Mouse (Mus musculus) limb, embryonic 10.5 days (tissue): ENCODE results near the gene Gm49383. TPM values are rescaled to one million over a fixed set of nuclear protein-coding genes. Genes with fewer than 3 reads are reported as not detected.

Source experiments
- DNase-seq: peaks from one replicate; pipeline ENCODE4 v3.0.0-alpha.2; 2017; ENCODE audit warnings: low spot score
- H3K27ac ChIP-seq: fragments of 300-500 bp; sonication (generic); 2 replicates; pipeline ENCODE4 v1.5.1; 2016; ENCODE audit warnings: mild to moderate bottlenecking
- H3K27me3 ChIP-seq: fragments of 300-500 bp; sonication (generic); 2 replicates; pipeline ENCODE4 v1.6.1; 2016; ENCODE audit warnings: low read depth, mild to moderate bottlenecking; ENCODE audit not compliant: poor library complexity, severe bottlenecking
- H3K36me3 ChIP-seq: fragments of 300-500 bp; sonication (generic); 2 replicates; pipeline ENCODE4 v1.6.1; 2016; ENCODE audit warnings: mild to moderate bottlenecking, moderate library complexity
- H3K4me1 ChIP-seq: fragments of 300-500 bp; sonication (generic); 2 replicates; pipeline ENCODE4 v1.6.1; 2016
- H3K4me3 ChIP-seq: fragments of 300-500 bp; sonication (generic); 2 replicates; pipeline ENCODE4 v1.5.1; 2016; ENCODE audit warnings: mild to moderate bottlenecking, moderate library complexity
- H3K9me3 ChIP-seq: fragments of 300-500 bp; sonication (generic); replicated peaks from 2 replicates; pipeline ENCODE4 v1.6.1; 2016; ENCODE audit warnings: mild to moderate bottlenecking
- WGBS: fragments of 180-500 bp; shearing (Covaris S2); methylation state at CpG from one replicate; pipeline ENCODE4 v1.1.7; 2016; 5-methylcytosine and 5-hydroxymethylcytosine counted together
- polyA plus RNA-seq: library from polyadenylated mRNA; unstranded; fragments of >200 nt; fragmentation: Nextera tagmentation; extraction: Ambion mirVana; gene quantifications from 2 replicates; pipeline ENCODE4 v1.2.1, GENCODE M21; 2016

Gene Gm49383
- polyA plus RNA-seq, 1 experiment from 2014 or later = 54.8 TPM

GRCm38 (mm10) chr12:69213186-69213777, 16.4 kb upstream of the Gm49383 start:
- Histone ChIP-seq H3K27ac (no peak overlapping the region), H3K27me3 (no peaks in the 10 kb centered on the region), H3K36me3 (peaks cover 100% of the 10 kb centered on the region), H3K4me3 (no peak overlapping the region), H3K4me1 (no peaks in the 10 kb centered on the region), H3K9me3 (no peaks in the 10 kb centered on the region)
- WGBS = 94% methylated on average over 13 of the region's 13 CpGs
- DNase-seq = no peak

GRCm38 (mm10) chr12:69211057-69211456, 14.2 kb upstream of the Gm49383 start:
- WGBS = 92% methylated on average over 5 of the region's 5 CpGs
- DNase-seq = peak; percentile 15

DNA sequence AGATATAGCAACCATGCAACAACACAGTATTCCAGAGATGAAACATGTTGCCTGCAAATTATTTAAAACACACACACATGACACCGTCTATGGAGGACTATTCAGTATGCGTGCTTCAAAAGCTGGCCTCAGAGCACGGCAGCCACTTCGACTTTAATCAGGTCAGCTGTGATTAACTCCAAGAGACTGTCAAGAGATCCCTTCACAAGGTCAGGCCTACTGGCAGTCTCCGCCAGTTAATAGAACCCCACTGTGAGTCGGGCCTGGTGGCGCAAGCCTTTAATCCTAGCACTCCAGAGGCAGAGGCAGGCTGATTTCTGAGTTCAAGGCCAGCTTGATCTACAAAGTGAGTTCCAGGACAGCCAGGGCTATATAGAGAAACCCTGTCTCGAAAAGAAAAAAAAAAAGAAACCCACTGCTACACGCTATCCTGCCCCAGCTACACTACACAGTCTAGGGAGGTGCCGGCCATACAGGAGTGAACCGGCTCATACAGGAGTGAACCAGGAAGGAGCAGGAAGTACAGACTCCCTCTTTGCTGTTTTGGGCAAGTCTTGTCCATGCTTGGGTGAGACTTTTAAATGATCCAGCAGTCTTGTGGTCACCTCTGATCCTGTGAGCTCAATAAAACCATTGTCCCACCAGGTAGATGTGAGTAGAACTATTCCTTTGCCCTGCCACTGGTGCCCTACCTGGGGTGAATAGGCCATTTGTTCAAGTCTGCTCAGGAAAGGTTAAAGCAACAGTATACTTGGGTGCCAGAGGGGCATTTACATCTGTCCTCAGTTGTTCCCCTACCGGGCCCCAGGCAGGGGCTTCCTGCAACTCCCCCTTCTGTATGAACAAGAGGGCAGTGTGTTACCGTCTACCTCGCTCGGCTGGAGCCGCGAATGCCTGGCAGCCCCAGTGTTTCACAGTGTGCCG, 13.4 kb upstream of the Gm49383 start:
- Histone ChIP-seq H3K27ac (no peak overlapping the region), H3K9me3 (no peaks in the 10 kb centered on the region)
- DNase-seq = peak; percentile 23

More at GRCm38 (mm10) chr12:69211057-69211456, 14.2 kb upstream of the Gm49383 start:
- Histone ChIP-seq H3K36me3 (peaks cover 99% of the 10 kb centered on the region), H3K27me3 (no peaks in the 10 kb centered on the region), H3K4me3 (no peak overlapping the region), H3K27ac (no peak overlapping the region), H3K9me3 (no peaks in the 10 kb centered on the region), H3K4me1 (no peaks in the 10 kb centered on the region)

DNA sequence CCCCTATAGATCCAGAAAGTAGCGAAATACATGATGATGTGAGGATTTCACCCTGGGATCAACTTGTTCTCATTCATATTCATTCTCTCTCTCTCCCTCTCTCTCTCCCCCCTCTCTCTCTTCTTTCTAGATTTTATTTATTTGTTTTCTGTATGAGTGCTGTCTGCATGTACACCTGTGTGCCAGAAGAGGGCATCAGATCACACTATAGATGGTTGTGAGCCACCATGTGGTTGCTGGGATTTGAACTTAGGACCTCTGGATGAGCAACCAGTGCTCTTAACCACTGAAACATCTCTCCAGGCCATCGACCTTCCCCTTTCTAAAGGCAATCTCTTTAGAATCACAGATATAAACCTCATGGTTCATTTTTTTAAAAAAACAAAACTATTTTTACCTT, 11.6 kb upstream of the Gm49383 start:
- Histone ChIP-seq H3K4me1 (no peaks in the 10 kb centered on the region), H3K27ac (no peak overlapping the region), H3K36me3 (peaks cover 86% of the 10 kb centered on the region), H3K27me3 (no peaks in the 10 kb centered on the region), H3K4me3 (no peak overlapping the region), H3K9me3 (no peaks in the 10 kb centered on the region)
- WGBS = 90% methylated on average over 2 of the region's 2 CpGs
- no peak for DNase-seq

More for the DNA sequence above, 13.4 kb upstream of the Gm49383 start:
- Histone ChIP-seq H3K36me3 (peaks cover 94% of the 10 kb centered on the region), H3K4me1 (no peaks in the 10 kb centered on the region), H3K4me3 (no peak overlapping the region), H3K27me3 (no peaks in the 10 kb centered on the region)
- whole genome bisulfite sequencing = 93% methylated on average over 18 of the region's 18 CpGs

DNA sequence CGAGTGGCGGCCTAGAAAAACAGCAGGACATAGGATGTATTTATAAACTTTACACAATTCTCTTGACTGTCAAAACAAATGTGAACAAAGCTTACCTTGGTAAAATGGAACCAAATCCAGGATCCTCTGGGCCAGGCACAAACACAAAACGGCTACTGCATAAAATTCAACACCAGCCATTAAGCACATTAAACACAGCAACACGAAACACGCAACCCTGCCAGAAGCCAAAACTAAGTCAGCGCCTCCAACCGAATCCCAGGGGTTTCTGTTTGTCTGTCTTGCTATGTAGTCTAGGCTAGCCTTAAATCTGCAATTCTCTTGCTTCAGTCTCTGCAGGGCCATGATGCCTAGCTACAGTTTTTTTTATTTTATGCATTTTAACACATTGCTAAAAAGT, 11.0 kb upstream of the Gm49383 start:
- no peak for DNase-seq

GRCm38 (mm10) chr12:69207396-69207795, 10.5 kb upstream of the Gm49383 start:
- Histone ChIP-seq H3K9me3 (no peaks in the 10 kb centered on the region), H3K4me1 (no peaks in the 10 kb centered on the region), H3K27ac (no peak overlapping the region), H3K36me3 (peaks cover 86% of the 10 kb centered on the region), H3K27me3 (no peaks in the 10 kb centered on the region), H3K4me3 (no peak overlapping the region)
- no peak for DNase-seq
- 96% methylated on average over 8 of the region's 8 CpGs for WGBS

More for the DNA sequence above, 11.0 kb upstream of the Gm49383 start:
- H3K4me3 ChIP-seq = no peak overlapping the region
- H3K27ac ChIP-seq = no peak overlapping the region
- 94% methylated on average over 7 of the region's 7 CpGs for WGBS
- H3K4me1 ChIP-seq = no peaks in the 10 kb centered on the region
- H3K36me3 ChIP-seq = peaks cover 86% of the 10 kb centered on the region
- no peaks in the 10 kb centered on the region for H3K27me3 ChIP-seq
- H3K9me3 ChIP-seq = no peaks in the 10 kb centered on the region

- Histone ChIP-seq H3K4me3 (no peak within 1 kb of the TSS), H3K4me1 (no peaks in the 10 kb centered on the region), H3K9me3 (no peaks in the 10 kb centered on the region), H3K27me3 (no peaks in the 10 kb centered on the region), H3K36me3 (peaks cover 84% of the 10 kb centered on the region), H3K27ac (no peak within 1 kb of the TSS)
- 91% methylated on average over 16 of the region's 16 CpGs for WGBS
- no peak for DNase-seq
Measured at GRCm38 (mm10) chr12:69204052-69204833, 7.3 kb upstream of the Gm49383 start, which contains the start of gene Gm49384. TSS of gene Gm49384 (minus strand) at chr12:69204267.

DNA sequence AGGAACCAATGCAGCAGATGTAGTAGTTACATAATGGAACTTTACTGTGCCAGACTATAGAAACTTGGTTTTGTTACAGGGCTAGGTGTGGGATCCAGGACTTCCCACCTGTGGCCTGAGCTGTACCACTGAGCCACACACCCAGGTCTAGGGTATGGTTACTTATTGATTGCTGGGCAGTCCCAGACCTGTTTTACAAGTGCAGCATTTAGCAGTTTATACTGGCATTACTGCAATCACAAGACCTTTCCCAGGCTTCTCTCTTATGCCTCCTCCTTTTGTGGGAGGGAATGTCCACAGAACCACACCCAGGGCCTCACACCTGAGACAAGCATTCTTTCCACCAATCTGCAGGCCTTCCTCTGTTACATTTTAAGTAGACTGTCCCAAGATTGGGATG, 2.1 kb upstream of the Gm49383 start:
- no peak for DNase-seq
- H3K4me3 ChIP-seq = no peak overlapping the region
- H3K27ac ChIP-seq = no peak overlapping the region
- no peaks in the 10 kb centered on the region for H3K27me3 ChIP-seq
- no peaks in the 10 kb centered on the region for H3K9me3 ChIP-seq
- peaks cover 52% of the 10 kb centered on the region for H3K36me3 ChIP-seq
- peaks cover 26% of the 10 kb centered on the region for H3K4me1 ChIP-seq

- peak; percentile 77 for DNase-seq
- H3K4me3 ChIP-seq = peak within 1 kb of the TSS; percentile 82
- under 1% methylated on average over 18 of the region's 18 CpGs for WGBS
Measured at GRCm38 (mm10) chr12:69198164-69198535, 1.2 kb upstream of the Gm49383 start, which contains the start of gene Dnaaf2. TSS of gene Dnaaf2 (minus strand) at chr12:69198429.

DNA sequence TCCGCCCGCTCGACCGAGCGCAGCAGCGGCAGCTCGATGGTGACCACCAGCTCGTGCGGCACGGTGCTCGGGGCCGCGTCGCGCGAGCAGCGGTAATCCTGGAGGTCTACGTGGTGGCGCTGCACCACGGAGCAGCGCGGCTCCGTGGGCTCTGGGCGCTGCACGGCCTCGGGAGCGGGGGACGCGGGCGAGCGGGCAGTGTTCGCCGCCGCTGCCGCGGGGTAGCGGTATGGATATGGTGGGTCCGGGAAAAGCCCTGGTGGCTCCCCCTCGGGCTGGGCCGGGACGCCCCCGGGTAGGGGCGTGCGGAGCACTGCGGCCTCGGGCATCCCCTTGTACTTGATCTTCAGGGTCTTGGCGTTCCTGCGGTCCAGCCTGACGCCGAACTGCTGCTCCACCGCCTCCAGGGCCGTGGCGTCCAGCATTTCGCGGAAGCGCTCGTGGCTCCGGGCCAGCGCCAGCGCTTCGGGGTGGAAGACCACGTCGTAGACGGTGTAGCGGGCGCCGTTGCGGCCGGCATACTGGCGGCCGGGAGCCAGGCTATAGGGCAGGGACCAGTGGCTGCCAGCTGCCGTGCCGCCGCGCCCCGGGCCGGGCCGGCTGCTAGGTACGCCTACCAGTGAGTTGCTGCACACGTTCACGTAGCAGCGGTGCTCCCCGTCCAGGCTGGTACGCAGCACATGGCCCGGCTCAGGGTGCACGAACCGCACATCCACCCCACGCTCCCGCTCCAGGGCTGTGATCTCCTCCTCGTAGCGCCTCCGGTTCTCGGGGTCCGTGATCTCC, 667 bp upstream of the Gm49383 start:
- Histone ChIP-seq H3K36me3 (peaks cover 49% of the 10 kb centered on the region), H3K4me1 (peaks cover 26% of the 10 kb centered on the region), H3K4me3 (peak overlapping the region; percentile 82), H3K27ac (peak overlapping the region; percentile 93), H3K9me3 (no peaks in the 10 kb centered on the region), H3K27me3 (no peaks in the 10 kb centered on the region)
- DNase-seq = peak; percentile 69
- under 1% methylated on average over 94 of the region's 94 CpGs for WGBS

More at GRCm38 (mm10) chr12:69198164-69198535, 1.2 kb upstream of the Gm49383 start, which contains the start of gene Dnaaf2:
- Histone ChIP-seq H3K36me3 (peaks cover 49% of the 10 kb centered on the region), H3K9me3 (no peaks in the 10 kb centered on the region), H3K27me3 (no peaks in the 10 kb centered on the region), H3K27ac (peak within 1 kb of the TSS; percentile 93), H3K4me1 (peaks cover 26% of the 10 kb centered on the region)

DNA sequence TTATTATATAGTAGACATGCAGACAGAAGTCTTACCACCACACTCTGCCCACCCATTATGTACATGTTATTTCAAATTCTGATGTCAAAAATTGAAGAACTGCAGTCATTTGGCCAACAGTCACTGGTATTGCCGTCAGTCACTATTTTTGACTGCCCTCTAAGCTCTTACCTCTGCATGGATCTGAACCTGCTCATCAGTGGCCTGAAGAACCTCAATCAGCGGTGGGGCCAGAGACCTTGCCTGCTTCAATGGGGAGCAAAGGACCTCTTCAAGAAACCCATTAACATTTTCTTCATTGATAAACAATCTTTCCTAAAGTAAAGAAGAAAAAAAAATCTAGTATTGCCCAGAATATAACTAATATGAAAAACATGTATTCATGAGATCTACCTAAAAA, 4.3 kb downstream of the Gm49383 start:
- Histone ChIP-seq H3K27me3 (no peaks in the 10 kb centered on the region), H3K9me3 (no peaks in the 10 kb centered on the region), H3K4me3 (no peak overlapping the region), H3K36me3 (peaks cover 57% of the 10 kb centered on the region), H3K27ac (no peak overlapping the region), H3K4me1 (peaks cover 10% of the 10 kb centered on the region; the same call in 1 of the 2 replicates)
- DNase-seq = peak; percentile 15
- WGBS = 95% methylated on average over 2 of the region's 2 CpGs

DNA sequence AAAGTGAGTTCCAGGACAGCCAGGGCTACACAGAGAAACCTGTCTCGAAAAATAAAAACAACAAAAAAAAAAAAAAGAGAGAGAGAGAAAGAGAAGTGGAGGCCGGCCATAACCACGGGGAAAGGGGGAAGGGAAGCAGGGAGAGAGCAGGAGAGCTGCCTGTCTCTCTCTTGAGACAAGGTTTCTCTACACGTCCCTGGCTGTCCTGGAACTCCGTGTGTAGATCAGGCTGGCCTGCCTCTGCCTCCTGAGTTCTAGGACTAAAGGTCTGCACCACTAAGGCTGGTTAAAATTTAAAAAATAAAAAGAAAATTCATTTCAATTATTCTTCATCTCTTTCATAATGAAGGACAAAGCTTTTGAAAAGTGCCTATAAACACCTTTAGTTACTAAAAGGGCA, 5.5 kb downstream of the Gm49383 start:
- Histone ChIP-seq H3K4me3 (no peak overlapping the region), H3K27me3 (no peaks in the 10 kb centered on the region), H3K4me1 (peaks cover 10% of the 10 kb centered on the region; the same call in 1 of the 2 replicates), H3K27ac (no peak overlapping the region), H3K36me3 (peaks cover 57% of the 10 kb centered on the region), H3K9me3 (no peaks in the 10 kb centered on the region)
- 88% methylated on average over 5 of the region's 5 CpGs for WGBS
- peak; percentile 24 for DNase-seq
